Mouse (Mus musculus): Measurements from ENCODE around the gene Hexa.

Gene Hexa

DNA sequence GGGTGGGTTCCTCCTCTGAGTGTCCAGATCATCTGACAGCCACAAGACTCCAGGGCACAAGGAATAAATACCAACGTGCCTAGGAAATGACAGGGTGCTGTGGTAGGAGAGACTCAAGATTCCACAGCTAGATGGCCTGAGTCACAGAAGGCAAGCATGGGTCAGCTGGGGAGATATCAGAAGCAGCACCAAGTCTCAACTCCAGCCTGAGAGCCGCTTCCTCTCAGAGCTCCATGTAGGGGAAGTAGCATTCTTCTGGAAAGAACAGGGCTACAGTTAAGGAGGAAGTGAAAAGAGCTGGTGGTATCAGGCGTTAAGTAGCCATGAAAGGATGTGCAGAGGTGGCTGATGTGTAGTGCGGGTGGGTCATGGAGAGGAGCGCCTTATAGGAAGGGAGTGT lies 5.4 kb downstream of the Hexa start:
- no peak for TF ChIP-seq GATA4 (IDR thresholded peaks at IDR 0.05; ENCODE audit: insufficient replicate concordance, low read length)

DNA sequence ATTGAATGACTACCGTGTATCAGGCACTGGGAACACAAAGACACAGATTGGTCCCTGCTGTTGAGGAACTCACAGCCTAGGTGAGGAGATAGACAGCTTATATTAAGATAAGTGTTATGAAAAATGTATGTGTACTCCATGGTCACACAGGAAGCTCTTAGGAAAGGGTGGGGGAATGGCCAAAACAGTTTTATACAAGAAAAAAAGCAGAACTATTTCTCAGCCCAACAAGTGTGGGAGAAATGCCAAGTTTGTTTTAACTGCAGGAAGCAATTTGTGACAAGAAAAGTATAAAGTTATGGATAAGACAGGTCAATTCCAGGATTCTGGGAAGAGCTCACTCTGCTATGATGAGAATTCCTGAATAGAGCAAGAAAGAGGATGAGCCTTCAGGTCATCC lies 8.5 kb downstream of the Hexa start:
- no peak for TF ChIP-seq GATA4 (IDR thresholded peaks at IDR 0.05; ENCODE audit: insufficient replicate concordance, low read length)

DNA sequence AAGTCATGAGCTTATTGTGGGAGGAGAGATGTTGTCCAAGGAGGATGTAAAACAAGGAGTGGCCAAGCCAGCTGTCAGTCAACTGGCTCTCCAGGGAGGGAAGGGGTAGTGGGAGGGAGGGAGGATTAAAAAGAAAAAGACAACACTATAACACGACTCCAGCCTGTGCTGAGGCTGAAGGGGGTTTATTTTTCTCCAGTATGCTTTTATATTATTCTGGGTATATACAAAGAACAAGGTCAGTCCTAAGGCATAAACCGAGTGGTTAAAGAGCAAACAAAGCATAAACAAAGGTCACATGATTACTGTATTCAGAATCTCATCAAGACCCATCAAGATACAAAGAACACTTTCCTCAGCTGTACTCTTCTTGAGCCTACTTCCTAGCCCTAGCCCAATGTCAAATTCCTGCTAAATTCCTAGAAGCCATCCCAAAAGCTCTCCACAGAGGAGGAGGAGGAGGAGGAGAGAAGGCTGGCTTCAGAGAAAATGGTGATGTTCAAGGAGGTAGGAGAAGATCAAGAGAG lies 9.7 kb downstream of the Hexa start:
- TF ChIP-seq GATA4 (IDR thresholded peaks at IDR 0.05; ENCODE audit: insufficient replicate concordance, low read length): no peak

DNA sequence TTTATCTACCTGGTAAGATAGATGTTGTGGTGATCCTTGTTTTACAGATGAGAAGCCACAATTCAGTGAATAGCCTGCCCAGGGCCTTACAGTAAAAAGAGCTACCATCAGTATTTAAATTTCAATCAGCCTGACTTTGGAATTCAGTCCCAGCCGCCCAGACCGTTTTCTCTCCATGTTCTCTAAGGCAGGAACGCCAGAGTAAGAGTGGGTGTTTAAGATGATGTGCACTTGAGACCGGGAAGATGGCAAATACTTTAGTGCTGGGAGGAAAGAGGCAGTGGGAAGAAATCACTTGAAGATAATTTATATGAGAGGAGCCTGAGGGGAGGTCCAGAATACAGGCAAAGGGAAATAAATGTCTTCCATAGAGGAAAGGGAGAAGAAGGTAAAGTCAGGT lies 10.7 kb downstream of the Hexa start:
- no peak for TF ChIP-seq GATA4 (IDR thresholded peaks at IDR 0.05; ENCODE audit: insufficient replicate concordance, low read length)

DNA sequence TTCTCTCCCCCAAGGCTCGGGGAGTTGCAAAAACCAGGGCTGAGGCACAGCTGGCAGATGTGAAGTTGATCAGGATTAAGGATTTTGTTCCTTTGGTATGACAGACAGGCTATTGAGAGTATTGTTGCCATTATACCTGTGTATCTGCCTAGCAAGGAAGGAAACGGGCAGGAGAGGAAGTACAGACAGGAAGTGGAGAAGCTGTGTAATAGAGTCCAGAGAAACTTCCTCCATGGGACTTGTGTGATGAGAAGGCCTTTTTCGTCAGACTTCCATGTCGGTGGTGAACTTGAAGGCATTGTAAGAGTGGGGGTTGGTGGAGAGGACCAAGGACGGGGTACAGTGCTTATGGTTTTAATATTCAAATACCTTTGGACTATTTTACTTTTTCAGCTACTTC lies 11.7 kb downstream of the Hexa start:
- TF ChIP-seq GATA4 (IDR thresholded peaks at IDR 0.05; ENCODE audit: insufficient replicate concordance, low read length): no peak

DNA sequence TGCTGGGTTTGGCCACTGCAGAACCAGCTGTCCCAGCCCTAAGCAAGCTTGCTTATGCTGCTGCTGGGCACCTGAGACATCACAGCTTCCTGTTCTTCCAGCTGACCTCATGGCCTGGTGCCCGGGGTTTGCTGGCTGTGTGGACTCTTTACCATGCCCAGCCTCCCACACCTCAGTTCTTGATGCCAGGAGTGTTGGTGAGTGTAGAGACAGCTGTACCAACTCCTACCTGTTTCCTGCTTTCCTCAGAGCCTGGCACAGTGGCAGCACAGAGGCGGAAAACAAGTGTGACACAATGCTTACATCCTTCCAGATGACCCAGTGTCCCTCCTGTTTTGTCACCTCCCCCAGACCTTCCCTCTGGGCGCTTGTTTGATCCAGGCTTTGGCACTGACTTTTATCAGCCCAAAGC lies 12.3 kb downstream of the Hexa start:
- no peak for TF ChIP-seq GATA4 (IDR thresholded peaks at IDR 0.05; ENCODE audit: insufficient replicate concordance, low read length)

DNA sequence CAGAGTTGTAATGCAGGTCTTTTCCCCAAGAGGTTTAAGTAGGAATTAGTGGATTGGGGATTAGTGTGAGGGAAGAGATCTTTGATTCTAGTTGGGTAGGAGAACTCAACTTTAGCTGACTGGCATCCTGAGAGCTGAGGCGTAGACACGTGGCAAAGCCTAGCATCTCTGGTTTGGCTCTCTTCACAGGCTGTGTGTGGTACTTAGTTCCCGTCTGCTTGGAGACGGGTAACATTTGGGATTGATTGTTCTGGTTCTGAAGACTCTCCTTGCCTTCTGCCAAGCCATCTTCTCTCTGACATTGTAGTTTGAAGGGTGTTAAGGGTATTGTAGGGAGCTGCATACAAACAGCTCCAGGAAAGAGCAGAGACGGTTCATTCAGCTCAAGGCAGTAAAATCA lies 13.3 kb downstream of the Hexa start:
- TF ChIP-seq GATA4 (IDR thresholded peaks at IDR 0.05; ENCODE audit: insufficient replicate concordance, low read length): no peak

DNA sequence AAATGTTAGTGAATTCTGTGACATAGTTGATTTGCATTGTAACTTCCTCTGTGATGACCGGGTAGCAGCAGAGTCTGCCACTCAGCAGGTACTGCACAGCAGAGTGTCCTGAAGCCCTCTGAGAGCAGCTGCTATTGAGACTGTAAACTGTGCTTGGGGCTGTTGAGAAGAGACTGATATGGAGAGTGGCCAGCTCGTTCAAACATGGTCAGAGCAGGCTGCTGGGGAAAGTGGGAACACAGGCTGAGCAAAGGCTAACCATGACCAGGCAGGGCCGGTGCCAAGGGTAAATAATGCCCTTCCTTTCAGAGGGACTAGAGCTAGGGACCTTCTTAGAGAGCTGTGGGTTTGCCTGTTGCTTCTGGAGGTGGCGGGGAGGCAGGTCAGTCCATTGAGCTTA lies 14.4 kb downstream of the Hexa start:
- no peak for TF ChIP-seq GATA4 (IDR thresholded peaks at IDR 0.05; ENCODE audit: insufficient replicate concordance, low read length)

DNA sequence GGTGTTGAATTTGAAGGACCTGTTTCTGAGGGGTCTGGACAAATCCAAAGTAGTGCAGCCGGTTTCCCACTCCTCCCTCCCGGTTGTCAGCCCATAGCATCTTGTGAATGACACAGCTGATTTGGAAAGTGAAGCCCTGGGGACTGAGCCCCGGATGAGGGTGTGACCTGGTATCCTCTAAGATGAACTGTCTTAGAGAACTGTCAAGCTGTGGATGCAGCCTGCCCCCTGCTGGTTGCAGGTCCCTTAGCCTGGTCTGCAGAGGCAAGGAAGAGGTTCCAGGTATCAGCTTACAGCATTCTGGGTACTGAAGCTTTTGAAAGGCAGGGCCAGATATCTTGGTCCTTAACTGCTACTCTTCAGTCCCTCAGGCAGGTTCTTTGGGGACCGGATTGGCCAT lies 26.3 kb downstream of the Hexa start:
- TF ChIP-seq GATA4 (IDR thresholded peaks at IDR 0.05; ENCODE audit: insufficient replicate concordance, low read length): no peak

DNA sequence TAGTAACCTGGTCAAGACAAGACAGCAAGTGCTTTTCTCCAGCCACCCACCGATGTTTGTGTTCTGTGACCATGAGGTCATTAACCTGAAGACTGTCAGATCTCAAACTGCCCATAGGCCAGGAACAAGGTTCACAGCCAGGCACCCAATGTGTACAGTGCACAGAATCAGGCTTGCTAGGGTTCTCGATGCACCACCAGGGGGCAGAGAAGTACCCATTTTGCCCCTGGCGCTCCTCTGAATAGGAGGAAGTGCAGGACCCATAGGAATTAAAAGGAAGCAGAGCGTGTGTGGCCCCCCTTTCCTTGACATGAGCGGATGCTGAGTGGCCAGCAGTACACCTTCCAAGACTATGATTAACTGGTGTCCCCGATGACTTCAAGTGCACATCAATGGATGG lies 27.8 kb downstream of the Hexa start:
- TF ChIP-seq GATA4 (IDR thresholded peaks at IDR 0.05; ENCODE audit: insufficient replicate concordance, low read length): no peak

DNA sequence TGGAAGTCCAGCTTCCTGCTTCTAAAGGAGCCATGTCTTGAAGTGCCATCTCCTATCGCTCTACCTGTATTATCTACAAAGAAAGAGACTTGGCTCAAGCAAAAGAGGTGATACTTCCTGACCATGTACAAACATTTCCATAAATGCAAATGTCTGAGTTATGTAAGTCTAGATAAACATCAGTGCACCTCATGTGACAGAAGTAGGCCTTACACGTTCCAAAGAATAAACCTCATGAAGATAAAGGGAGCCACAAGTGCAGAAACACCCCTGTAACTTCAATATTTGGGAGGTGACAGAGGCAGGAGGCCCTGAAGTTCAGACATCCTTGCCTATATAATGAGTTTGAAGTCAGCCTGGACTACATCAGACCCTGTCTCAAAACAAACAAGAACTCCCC lies 32.5 kb downstream of the Hexa start:
- no peak for TF ChIP-seq GATA4 (IDR thresholded peaks at IDR 0.05; ENCODE audit: insufficient replicate concordance, low read length)

DNA sequence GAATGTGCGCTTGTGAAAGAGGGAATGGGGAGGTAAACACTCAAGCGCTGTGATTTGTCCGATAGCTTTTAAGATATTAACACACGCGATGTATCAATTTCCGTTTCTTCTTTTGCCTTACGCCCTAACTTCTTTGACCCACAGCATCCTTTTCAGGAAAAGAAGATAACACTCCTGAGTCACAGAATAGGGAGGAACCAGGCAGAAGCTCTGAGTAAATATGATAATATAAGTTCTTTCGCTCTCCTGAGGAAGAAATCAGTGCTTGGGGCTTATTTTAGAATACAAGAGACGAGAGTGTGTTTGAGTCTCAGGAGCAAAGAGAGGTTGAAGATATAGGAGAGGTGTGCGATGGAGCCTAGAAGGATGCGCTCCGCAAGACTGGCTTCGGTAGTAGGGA lies 38.1 kb downstream of the Hexa start:
- TF ChIP-seq GATA4 (IDR thresholded peaks at IDR 0.05; ENCODE audit: insufficient replicate concordance, low read length): no peak

DNA sequence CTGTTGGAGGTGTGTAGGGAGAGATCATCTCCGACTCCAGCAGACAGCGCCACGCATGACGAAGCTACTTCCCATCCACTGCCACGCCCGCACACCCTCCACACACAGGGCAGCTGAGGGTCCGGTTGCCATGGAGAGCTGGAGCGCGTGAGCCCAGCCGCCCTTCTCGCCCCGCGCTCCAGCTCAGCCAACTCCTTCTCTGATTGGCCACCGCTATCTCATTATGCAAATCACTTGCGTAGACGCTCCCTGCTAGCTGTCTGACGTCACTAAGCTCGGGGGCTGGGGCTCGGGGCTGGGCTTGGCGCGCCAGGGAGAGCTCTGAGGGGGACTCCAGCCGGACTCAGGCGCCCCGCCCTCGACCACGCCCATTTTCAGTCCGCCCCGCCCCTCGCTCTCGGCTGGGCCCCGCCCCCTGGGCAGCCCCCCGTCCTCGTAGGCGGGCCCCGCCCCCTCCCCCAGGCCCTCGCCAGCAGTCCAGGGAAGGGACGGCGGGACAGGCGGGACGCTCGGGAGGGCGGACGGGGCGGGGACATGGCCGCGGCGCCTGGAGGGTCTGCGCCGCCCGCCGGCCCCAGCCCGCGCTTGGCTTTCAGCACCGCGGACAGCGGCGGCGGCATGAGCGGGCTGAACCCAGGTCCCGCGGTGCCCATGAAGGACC lies 38.6 kb downstream of the Hexa start, which contains the start of gene Celf6:
Celf6 (plus strand) TSS at position 74 of the 661 bp plus-strand sequence.
- no peak for TF ChIP-seq GATA4 (IDR thresholded peaks at IDR 0.05; ENCODE audit: insufficient replicate concordance, low read length)

DNA sequence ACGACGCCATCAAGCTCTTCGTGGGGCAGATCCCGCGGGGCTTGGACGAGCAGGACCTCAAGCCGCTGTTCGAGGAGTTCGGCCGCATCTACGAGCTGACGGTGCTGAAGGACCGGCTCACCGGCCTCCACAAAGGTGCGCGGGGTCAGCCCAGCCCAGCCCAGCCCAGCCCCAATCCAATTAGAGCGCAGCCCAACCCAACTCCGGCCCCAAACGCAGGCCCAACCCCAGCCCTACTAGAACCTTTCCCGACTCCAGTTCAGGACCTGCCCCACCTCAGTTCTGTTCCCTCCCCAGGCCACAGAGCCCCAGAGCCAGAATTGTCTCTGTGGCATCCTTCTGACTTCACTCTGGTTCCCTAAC lies 39.1 kb downstream of the Hexa start:
- no peak for TF ChIP-seq GATA4 (IDR thresholded peaks at IDR 0.05; ENCODE audit: insufficient replicate concordance, low read length)

DNA sequence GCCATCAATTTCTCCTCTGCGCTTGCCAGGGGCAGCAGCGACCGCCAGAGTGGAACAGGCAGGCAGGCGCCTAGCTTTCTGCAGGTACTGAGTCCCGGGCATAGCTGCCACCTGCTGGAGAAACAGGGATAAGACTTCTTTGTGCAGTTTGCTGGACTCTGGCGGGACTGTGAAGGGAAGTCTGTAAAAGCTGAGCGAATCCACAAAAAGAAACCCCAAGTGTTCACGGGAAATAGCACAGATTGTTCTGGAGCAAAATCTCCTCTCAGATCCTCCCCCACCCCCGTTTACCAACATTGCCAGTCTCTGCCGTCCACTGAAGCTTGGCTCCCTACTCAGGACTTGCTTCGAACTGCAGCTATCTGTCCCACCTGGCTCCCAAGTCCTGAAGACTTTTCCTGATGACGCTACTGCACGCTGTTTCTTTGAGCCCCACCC lies 45.5 kb downstream of the Hexa start:
- no peak for TF ChIP-seq GATA4 (IDR thresholded peaks at IDR 0.05; ENCODE audit: insufficient replicate concordance, low read length)

DNA sequence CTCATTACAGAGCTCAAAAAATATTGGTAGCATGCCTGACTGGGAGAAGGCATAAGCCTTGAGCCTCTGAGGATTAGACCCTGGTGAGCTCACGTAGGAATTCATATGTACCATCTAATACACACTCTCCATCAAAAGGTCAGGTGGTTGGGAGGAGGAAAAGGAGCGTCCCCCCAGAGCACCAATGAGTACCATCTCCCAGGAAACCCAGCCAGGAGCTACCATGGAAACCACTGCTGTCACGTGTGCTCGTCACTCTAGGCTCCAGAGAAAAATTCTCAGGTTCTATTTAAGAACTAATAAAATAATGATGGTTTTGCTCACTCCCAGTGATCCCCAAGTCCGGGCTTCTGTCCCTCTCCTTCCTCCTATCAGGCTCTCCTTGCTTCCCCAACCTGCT lies 48.9 kb downstream of the Hexa start:
- no peak for TF ChIP-seq GATA4 (IDR thresholded peaks at IDR 0.05; ENCODE audit: insufficient replicate concordance, low read length)

Measured in liver, adult (tissue).